Mouse (Mus musculus) MEL (cell line): ENCODE measurements at regions not wholly inside any gene's neighbourhood (a gene's known extent, or its start where the extent isn't known, plus 50 kb on each side); places are given as distances from the start of the nearest gene placed in this dataset.

ENCODE experiments used
- BHLHE40 ChIP-seq: IDR thresholded peaks from 2 replicates; pipeline ENCODE4 v1.6.1; 2012; ENCODE audit warnings: low read depth, mild to moderate bottlenecking, inconsistent platforms, low read length, improper control_type of control experiment, borderline replicate concordance
- CTCF ChIP-seq, 3 experiments: IDR thresholded peaks in 2 of 3; conservative IDR thresholded peaks in 1 of 3; 2 replicates each; pipeline ENCODE4 v1.5.1; 2011 to 2012; ENCODE audit warnings: low read length in 3 of 3, low read depth in 2 of 3, mild to moderate bottlenecking in 2 of 3, improper control_type of control experiment in 1 of 3, inconsistent platforms in 1 of 3, mixed read lengths in 1 of 3, moderate library complexity in 1 of 3; ENCODE audit not compliant: control insufficient read depth in 1 of 3, insufficient read depth in 1 of 3, poor library complexity in 1 of 3, severe bottlenecking in 1 of 3
- EP300 ChIP-seq, 2 experiments: IDR thresholded peaks; 2 replicates each; pipeline ENCODE4 v1.6.1; 2011; ENCODE audit warnings: improper control_type of control experiment in 2 of 2, low read length in 2 of 2, low read depth in 1 of 2, mild to moderate bottlenecking in 1 of 2
- MAX ChIP-seq: IDR thresholded peaks from 2 replicates; pipeline ENCODE4 v1.6.1; 2011; ENCODE audit warnings: low read length, improper control_type of control experiment
- POLR2A ChIP-seq, 2 experiments: IDR thresholded peaks; 2 replicates each; pipeline ENCODE4 v1.6.1; 2011 to 2012; ENCODE audit warnings: low read length in 2 of 2, mild to moderate bottlenecking in 2 of 2, control low read depth in 1 of 2, improper control_type of control experiment in 1 of 2, low read depth in 1 of 2, moderate library complexity in 1 of 2; ENCODE audit not compliant: control insufficient read depth in 1 of 2, insufficient read depth in 1 of 2, poor library complexity in 1 of 2
- POLR2AphosphoS2 ChIP-seq: IDR thresholded peaks from 2 replicates; pipeline ENCODE4 v1.6.1; 2011; ENCODE audit warnings: low read length, improper control_type of control experiment
- ZC3H11A ChIP-seq: IDR thresholded peaks from 2 replicates; pipeline ENCODE4 v1.6.1; 2012; ENCODE audit warnings: low read depth, mild to moderate bottlenecking, inconsistent platforms, low read length, improper control_type of control experiment

DNA sequence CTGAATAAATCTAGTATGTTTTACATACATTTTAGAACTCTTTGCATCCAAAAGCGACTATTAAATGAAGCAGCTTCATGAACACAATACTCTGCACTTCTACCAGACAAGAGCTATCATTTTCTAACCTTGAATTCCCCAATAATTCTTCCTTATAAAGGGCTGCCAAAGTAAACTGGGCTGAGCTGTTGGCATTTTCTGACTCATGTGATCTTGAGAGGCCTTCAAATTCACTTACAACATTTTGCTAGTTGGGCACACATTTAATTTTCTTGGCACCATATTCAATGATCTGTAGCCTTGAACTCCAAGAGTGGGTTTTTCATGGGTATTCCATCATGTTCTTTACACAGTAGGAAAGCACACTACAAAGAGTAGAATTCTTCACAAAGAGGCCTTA lies 1637.4 kb upstream of the Sel1l start:
- TF ChIP-seq MAX, result no peak
- no peak for TF ChIP-seq CTCF (IDR thresholded peaks at IDR 0.05 in 2 of 3, conservative IDR thresholded peaks at IDR 0.05 in 1 of 3; ENCODE audit: control insufficient read depth in 1 of 3, insufficient read depth in 1 of 3, low read depth in 2 of 3, low read length in 3 of 3, poor library complexity in 1 of 3, severe bottlenecking in 1 of 3)
- no peak for TF ChIP-seq POLR2A (IDR thresholded peaks at IDR 0.05; ENCODE audit: control insufficient read depth in 1 of 2, insufficient read depth in 1 of 2, low read depth in 1 of 2, low read length in 2 of 2, poor library complexity in 1 of 2)
- TF ChIP-seq BHLHE40, result no peak
- TF ChIP-seq POLR2AphosphoS2, result no peak
- TF ChIP-seq EP300 (IDR thresholded peaks at IDR 0.05; ENCODE audit: low read depth in 1 of 2, low read length in 2 of 2), result no peak
- TF ChIP-seq ZC3H11A, result no peak
